Mouse (Mus musculus): ENCODE measurements at regions not wholly inside any gene's neighbourhood (a gene's known extent, or its start where the extent isn't known, plus 50 kb on each side); places are given as distances from the start of the nearest gene placed in this dataset.
A peak's percentile ranks its signal among the peaks of the same experiment; 100 is the strongest.

GRCm38 (mm10) chr12:77099521-77099920, 137.5 kb upstream of the Max start:
- H3K4me3 ChIP-seq (replicated peaks) = no peak overlapping the region
- 59% methylated on average over 5 of the region's 5 CpGs for WGBS (ENCODE audit: insufficient replicate concordance)
- ATAC-seq (ENCODE audit: insufficient read depth) = no peak

GRCm38 (mm10) chr12:77098821-77099220, 136.8 kb upstream of the Max start:
- no peak for ATAC-seq (ENCODE audit: insufficient read depth)
- Histone ChIP-seq H3K4me2 (no peak overlapping the region), H3K9me3 (replicated peaks) (no peaks in the 10 kb centered on the region), H3K4me3 (replicated peaks) (no peak overlapping the region), H3K9ac (no peak overlapping the region), H3K4me1 (replicated peaks) (peaks cover 9% of the 10 kb centered on the region), H3K27ac (replicated peaks) (no peak overlapping the region), H3K27me3 (no peaks in the 10 kb centered on the region), H3K36me3 (replicated peaks) (no peaks in the 10 kb centered on the region)
- 77% methylated on average over 4 of the region's 4 CpGs for WGBS (ENCODE audit: insufficient replicate concordance)

More at GRCm38 (mm10) chr12:77099521-77099920, 137.5 kb upstream of the Max start:
- H3K9ac ChIP-seq = no peak overlapping the region
- H3K4me1 ChIP-seq (replicated peaks) = peaks cover 9% of the 10 kb centered on the region
- no peaks in the 10 kb centered on the region for H3K36me3 ChIP-seq (replicated peaks)
- H3K4me2 ChIP-seq = no peak overlapping the region
- no peaks in the 10 kb centered on the region for H3K9me3 ChIP-seq (replicated peaks)
- no peak overlapping the region for H3K27ac ChIP-seq (replicated peaks)
- H3K27me3 ChIP-seq = no peaks in the 10 kb centered on the region

GRCm38 (mm10) chr12:77097831-77098230, 135.8 kb upstream of the Max start:
- Histone ChIP-seq H3K4me1 (replicated peaks) (peaks cover 13% of the 10 kb centered on the region), H3K4me3 (replicated peaks) (no peak overlapping the region), H3K36me3 (replicated peaks) (no peaks in the 10 kb centered on the region), H3K4me2 (no peak overlapping the region), H3K27me3 (no peaks in the 10 kb centered on the region), H3K9me3 (replicated peaks) (no peaks in the 10 kb centered on the region), H3K9ac (no peak overlapping the region), H3K27ac (replicated peaks) (no peak overlapping the region)
- no peak for ATAC-seq (ENCODE audit: insufficient read depth)
- WGBS (ENCODE audit: insufficient replicate concordance) = 60% methylated on average over 2 of the region's 2 CpGs

DNA sequence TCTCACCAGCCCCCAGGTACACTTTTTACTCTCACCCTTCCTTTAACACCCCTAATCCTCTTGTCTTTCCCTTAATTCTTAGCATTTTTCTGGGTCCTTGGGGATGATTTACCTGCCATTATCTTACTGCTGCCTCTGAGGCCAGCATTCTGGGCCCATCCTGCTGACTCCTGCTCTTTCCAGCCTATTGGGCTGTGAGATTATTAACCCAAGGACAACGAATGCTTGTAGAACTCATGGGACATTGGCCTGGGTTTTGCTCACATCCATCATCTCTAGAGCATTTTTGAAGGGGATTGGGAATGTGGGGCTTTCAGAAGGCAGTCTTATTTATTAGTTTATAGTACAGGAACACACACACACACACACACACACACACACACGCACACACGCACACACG, 134.5 kb upstream of the Max start:
- WGBS (ENCODE audit: insufficient replicate concordance) = 66% methylated on average over 4 of the region's 4 CpGs
- Histone ChIP-seq H3K4me1 (replicated peaks) (peaks cover 27% of the 10 kb centered on the region), H3K36me3 (replicated peaks) (no peaks in the 10 kb centered on the region), H3K9me3 (replicated peaks) (no peaks in the 10 kb centered on the region), H3K27me3 (no peaks in the 10 kb centered on the region), H3K9ac (no peak overlapping the region), H3K4me2 (no peak overlapping the region), H3K27ac (replicated peaks) (no peak overlapping the region), H3K4me3 (replicated peaks) (no peak overlapping the region)
- no peak for ATAC-seq (ENCODE audit: insufficient read depth)

GRCm38 (mm10) chr12:77094999-77095915, 133.3 kb upstream of the Max start:
- 30% methylated on average over 3 of the region's 3 CpGs for WGBS (ENCODE audit: insufficient replicate concordance)
- Histone ChIP-seq H3K4me2 (no peak overlapping the region), H3K27me3 (no peaks in the 10 kb centered on the region), H3K4me1 (replicated peaks) (peaks cover 32% of the 10 kb centered on the region), H3K9me3 (replicated peaks) (no peaks in the 10 kb centered on the region), H3K27ac (replicated peaks) (no peak overlapping the region), H3K4me3 (replicated peaks) (no peak overlapping the region), H3K36me3 (replicated peaks) (no peaks in the 10 kb centered on the region), H3K9ac (no peak overlapping the region)
- ATAC-seq (ENCODE audit: insufficient read depth) = no peak

DNA sequence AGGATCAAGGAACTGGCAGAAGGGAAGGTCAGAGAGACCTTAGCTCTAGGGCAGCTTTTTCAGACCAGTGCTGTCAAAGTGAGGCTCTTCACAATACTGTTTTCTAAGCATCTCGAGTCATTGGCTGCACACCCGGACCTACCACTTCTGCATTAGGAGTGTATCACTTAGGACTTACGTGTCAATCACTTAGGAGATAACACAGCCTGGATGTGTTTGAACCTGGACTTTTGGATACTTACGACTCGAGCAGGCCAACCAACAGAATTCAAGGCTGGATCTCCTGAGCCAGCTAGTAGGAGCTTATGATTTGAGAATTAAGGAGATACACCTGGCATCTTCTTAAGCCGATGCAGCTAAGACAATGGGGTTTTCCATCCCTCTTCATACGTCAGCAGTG, 132.2 kb upstream of the Max start:
- WGBS (ENCODE audit: insufficient replicate concordance) = 36% methylated on average over 7 of the region's 7 CpGs

GRCm38 (mm10) chr12:77092741-77093140, 130.7 kb upstream of the Max start:
- Histone ChIP-seq H3K27ac (replicated peaks) (no peak overlapping the region), H3K36me3 (replicated peaks) (no peaks in the 10 kb centered on the region), H3K9me3 (replicated peaks) (no peaks in the 10 kb centered on the region), H3K4me1 (replicated peaks) (peaks cover 45% of the 10 kb centered on the region), H3K4me2 (no peak overlapping the region), H3K9ac (no peak overlapping the region), H3K27me3 (no peaks in the 10 kb centered on the region), H3K4me3 (replicated peaks) (no peak overlapping the region)
- 45% methylated on average over 3 of the region's 3 CpGs for WGBS (ENCODE audit: insufficient replicate concordance)
- no peak for ATAC-seq (ENCODE audit: insufficient read depth)

More for the DNA sequence above, 132.2 kb upstream of the Max start:
- ATAC-seq (ENCODE audit: insufficient read depth) = no peak
- no peaks in the 10 kb centered on the region for H3K9me3 ChIP-seq (replicated peaks)
- no peak overlapping the region for H3K4me2 ChIP-seq
- H3K9ac ChIP-seq = no peak overlapping the region
- no peaks in the 10 kb centered on the region for H3K36me3 ChIP-seq (replicated peaks)
- H3K4me3 ChIP-seq (replicated peaks) = no peak overlapping the region
- peaks cover 43% of the 10 kb centered on the region for H3K4me1 ChIP-seq (replicated peaks)
- H3K27ac ChIP-seq (replicated peaks) = no peak overlapping the region
- H3K27me3 ChIP-seq = no peaks in the 10 kb centered on the region

DNA sequence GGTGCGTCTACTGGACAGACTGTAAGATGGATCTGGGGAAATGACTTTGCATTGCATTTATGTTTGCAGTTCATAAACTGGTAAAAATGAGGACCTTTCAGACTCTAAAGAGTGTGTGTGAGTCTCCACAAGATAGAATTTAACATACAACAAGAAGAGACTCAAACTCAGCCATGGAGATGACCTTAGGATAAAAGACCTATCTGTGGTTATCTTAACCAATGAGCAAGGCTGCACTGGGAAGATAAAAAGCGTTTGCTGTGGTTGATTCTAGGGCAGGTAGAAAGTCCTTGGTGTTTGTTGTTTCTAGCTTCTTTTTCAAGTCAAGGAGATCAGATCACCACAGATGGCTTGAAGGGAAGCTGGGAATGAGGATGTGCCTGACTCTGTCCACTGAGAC, 130.1 kb upstream of the Max start:
- no peaks in the 10 kb centered on the region for H3K36me3 ChIP-seq (replicated peaks)
- no peak for ATAC-seq (ENCODE audit: insufficient read depth)
- H3K27ac ChIP-seq (replicated peaks) = no peak overlapping the region
- no peak overlapping the region for H3K4me2 ChIP-seq
- no peaks in the 10 kb centered on the region for H3K9me3 ChIP-seq (replicated peaks)
- H3K4me3 ChIP-seq (replicated peaks) = no peak overlapping the region
- 19% methylated on average over 2 of the region's 2 CpGs for WGBS (ENCODE audit: insufficient replicate concordance)
- no peaks in the 10 kb centered on the region for H3K27me3 ChIP-seq
- peaks cover 45% of the 10 kb centered on the region for H3K4me1 ChIP-seq (replicated peaks)
- no peak overlapping the region for H3K9ac ChIP-seq

DNA sequence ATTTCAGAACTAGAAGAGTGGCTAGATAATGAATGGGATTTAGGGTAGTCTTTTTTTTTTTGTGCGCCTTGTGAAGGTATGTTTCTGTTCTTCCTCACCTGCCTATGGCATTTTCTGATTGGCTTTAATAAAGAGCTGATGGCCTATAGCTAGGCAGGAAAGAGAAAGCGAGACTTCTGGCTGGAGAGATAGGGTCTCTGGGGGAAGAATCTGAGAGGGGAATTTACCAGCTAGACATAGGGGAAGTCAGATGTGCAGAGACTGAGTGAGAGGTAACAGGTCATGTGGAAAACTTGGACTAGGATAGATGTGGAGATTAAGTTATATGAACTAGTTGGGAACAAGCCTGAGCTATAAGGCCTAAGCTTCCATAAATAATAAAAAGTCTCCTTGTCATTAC, 129.7 kb upstream of the Max start:
- 55% methylated on average over 2 of the region's 2 CpGs for WGBS (ENCODE audit: insufficient replicate concordance)
- Histone ChIP-seq H3K4me2 (no peak overlapping the region), H3K9me3 (replicated peaks) (no peaks in the 10 kb centered on the region), H3K4me1 (replicated peaks) (peaks cover 45% of the 10 kb centered on the region), H3K27me3 (no peaks in the 10 kb centered on the region), H3K4me3 (replicated peaks) (no peak overlapping the region), H3K9ac (no peak overlapping the region), H3K27ac (replicated peaks) (no peak overlapping the region), H3K36me3 (replicated peaks) (no peaks in the 10 kb centered on the region)
- ATAC-seq (ENCODE audit: insufficient read depth) = no peak

DNA sequence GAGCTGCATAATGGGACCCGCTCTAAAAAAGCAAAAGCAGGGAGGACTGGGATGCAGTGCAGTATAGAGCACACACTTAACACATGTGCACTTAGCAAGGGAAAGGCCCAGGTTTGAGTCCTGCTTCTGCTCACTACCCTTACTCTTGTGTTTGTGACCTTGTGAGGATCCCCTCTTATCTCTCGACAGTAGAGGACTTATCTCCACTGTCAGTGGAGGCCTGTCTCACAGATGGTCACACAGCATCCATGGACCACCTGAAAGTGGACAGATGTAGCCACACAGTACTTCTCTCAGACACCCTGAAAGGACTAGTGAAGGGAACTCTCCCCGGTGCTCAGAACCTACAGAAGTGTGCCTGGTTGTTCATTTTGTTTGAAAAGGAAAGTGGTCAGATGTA, 128.5 kb upstream of the Max start:
- Histone ChIP-seq H3K9me3 (replicated peaks) (no peaks in the 10 kb centered on the region), H3K9ac (no peak overlapping the region), H3K36me3 (replicated peaks) (no peaks in the 10 kb centered on the region), H3K27ac (replicated peaks) (no peak overlapping the region), H3K4me1 (replicated peaks) (peaks cover 50% of the 10 kb centered on the region), H3K4me3 (replicated peaks) (no peak overlapping the region), H3K4me2 (peak overlapping the region; percentile 5; the same call in 1 of the 2 replicates), H3K27me3 (no peaks in the 10 kb centered on the region)
- ATAC-seq (ENCODE audit: insufficient read depth) = peak; percentile 27; the same call in 1 of the 2 replicates
- WGBS (ENCODE audit: insufficient replicate concordance) = 46% methylated on average over 3 of the region's 3 CpGs

GRCm38 (mm10) chr12:77089624-77090278, 127.8 kb upstream of the Max start:
- Histone ChIP-seq H3K9me3 (replicated peaks) (no peaks in the 10 kb centered on the region), H3K27me3 (no peaks in the 10 kb centered on the region), H3K36me3 (replicated peaks) (no peaks in the 10 kb centered on the region), H3K27ac (replicated peaks) (no peak overlapping the region), H3K4me1 (replicated peaks) (peaks cover 50% of the 10 kb centered on the region), H3K4me3 (replicated peaks) (no peak overlapping the region), H3K9ac (no peak overlapping the region), H3K4me2 (peak overlapping the region; percentile 5; the same call in 1 of the 2 replicates)
- WGBS (ENCODE audit: insufficient replicate concordance) = 29% methylated on average over 6 of the region's 6 CpGs
- peak; percentile 51; the same call in 1 of the 2 replicates for ATAC-seq (ENCODE audit: insufficient read depth)
